Mouse (Mus musculus) lung, embryonic 15.5 days (tissue): ENCODE results near the gene Vmn2r86. TPM values are rescaled to one million over a fixed set of nuclear protein-coding genes. Genes with fewer than 3 reads are reported as not detected.
"Not testable (repeated sequence)": the region's sequence is repeated elsewhere in the genome, so short reads cannot be mapped to it uniquely, and the experiment has no call there.

ENCODE experiments used
- ATAC-seq: fragments of 200-750 bp; cut with Nextera tagmentation; 2 replicates; pipeline ENCODE4 v1.8.0; 2017; ENCODE audit warnings: moderate number of reproducible peaks, borderline replicate concordance; ENCODE audit not compliant: low FRiP score, low TSS enrichment; ENCODE audit errors: extremely low read depth
- H3K27ac ChIP-seq: fragments of 300-500 bp; sonication (generic); 2 replicates; pipeline ENCODE4 v1.5.1; 2015; ENCODE audit warnings: moderate library complexity, mild to moderate bottlenecking, inconsistent platforms
- H3K27me3 ChIP-seq: fragments of 300-500 bp; sonication (generic); 2 replicates; pipeline ENCODE4 v1.6.1; 2015; ENCODE audit warnings: inconsistent platforms
- H3K36me3 ChIP-seq: fragments of 300-500 bp; sonication (generic); 2 replicates; pipeline ENCODE4 v1.6.1; 2015; ENCODE audit warnings: inconsistent platforms
- H3K4me1 ChIP-seq: fragments of 300-500 bp; sonication (generic); 2 replicates; pipeline ENCODE4 v1.6.1; 2015; ENCODE audit warnings: inconsistent platforms
- H3K4me2 ChIP-seq: fragments of 300-500 bp; sonication (generic); 2 replicates; pipeline ENCODE4 v1.6.1; 2015; ENCODE audit warnings: inconsistent platforms, mild to moderate bottlenecking, moderate library complexity
- H3K4me3 ChIP-seq: fragments of 300-500 bp; sonication (generic); 2 replicates; pipeline ENCODE4 v1.5.1; 2015; ENCODE audit warnings: mild to moderate bottlenecking, inconsistent platforms
- H3K9ac ChIP-seq: fragments of 300-500 bp; sonication (generic); 2 replicates; pipeline ENCODE4 v1.6.1; 2015; ENCODE audit warnings: inconsistent platforms
- H3K9me3 ChIP-seq: fragments of 300-500 bp; sonication (generic); 2 replicates; pipeline ENCODE4 v1.6.1; 2016; ENCODE audit warnings: inconsistent platforms
- WGBS: fragments of 180-500 bp; shearing (Covaris S2); methylation state at CpG from one replicate; pipeline ENCODE4 v1.1.7; 2015; 5-methylcytosine and 5-hydroxymethylcytosine counted together
- polyA plus RNA-seq: library from polyadenylated mRNA; unstranded; fragments of >200 nt; fragmentation: Nextera tagmentation; extraction: Ambion mirVana; gene quantifications from 2 replicates; pipeline ENCODE4 v1.2.1, GENCODE M21; 2015

Vmn2r86 gene
- polyA plus RNA-seq: not detected in 2 replicates

DNA sequence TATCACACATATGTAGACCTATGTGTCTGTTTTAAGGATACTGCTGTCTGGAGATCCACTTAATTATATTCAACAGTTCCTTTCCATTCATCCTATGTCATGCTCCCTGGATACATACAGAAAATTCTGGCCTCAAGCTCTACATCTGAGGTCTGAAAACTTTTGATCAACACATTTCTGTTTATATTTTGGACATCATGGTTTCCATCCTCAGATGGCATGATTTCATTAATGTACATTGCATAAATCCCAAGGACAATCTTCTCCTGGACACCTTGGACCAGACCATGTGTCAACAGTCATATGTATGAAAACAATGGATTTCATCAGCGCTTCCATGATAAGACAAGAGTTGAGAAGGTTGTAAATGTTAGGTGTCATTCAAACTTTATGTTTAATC is at the start of gene Vmn2r86:
Gene Vmn2r86 (minus strand): TSS at position 101 of the 400 bp plus-strand sequence.
- H3K27me3 ChIP-seq, H3K9ac ChIP-seq, H3K4me3 ChIP-seq, H3K4me2 ChIP-seq, H3K4me1 ChIP-seq, H3K27ac ChIP-seq, H3K36me3 ChIP-seq, H3K9me3 ChIP-seq, ATAC-seq: not testable (repeated sequence)
- 76% methylated on average over 1 of the region's 1 CpGs for WGBS

DNA sequence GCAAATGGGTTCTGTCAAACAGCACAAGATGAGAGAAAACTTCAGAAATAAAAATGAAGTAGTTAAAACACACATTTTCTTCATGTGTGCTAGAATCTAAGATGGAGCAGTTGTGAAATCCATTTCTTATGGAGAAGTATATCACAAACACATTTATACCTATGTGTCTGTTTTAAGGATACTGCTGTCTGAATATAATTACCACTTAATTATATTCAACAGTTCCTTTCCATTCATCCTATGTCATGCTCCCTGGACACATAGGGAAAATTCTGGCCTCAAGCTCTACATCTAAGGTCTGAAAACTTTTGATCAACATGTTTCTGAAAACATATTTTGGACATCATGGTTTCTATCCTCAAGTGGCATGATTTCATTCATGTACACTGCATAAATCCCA is 41.4 kb upstream of the Vmn2r86 start, which contains the start of gene Vmn2r87:
Gene Vmn2r87 (minus strand): TSS at position 101 of the 400 bp plus-strand sequence.
- ATAC-seq: no peak
- H3K9me3 ChIP-seq: no peaks in the 10 kb centered on the region
- H3K27me3 ChIP-seq: no peaks in the 10 kb centered on the region
- H3K4me1 ChIP-seq: no peaks in the 10 kb centered on the region
- no peak within 1 kb of the TSS for H3K4me3 ChIP-seq
- no peak within 1 kb of the TSS for H3K9ac ChIP-seq
- H3K36me3 ChIP-seq: no peaks in the 10 kb centered on the region
- no peak within 1 kb of the TSS for H3K27ac ChIP-seq
- H3K4me2 ChIP-seq: no peak within 1 kb of the TSS

DNA sequence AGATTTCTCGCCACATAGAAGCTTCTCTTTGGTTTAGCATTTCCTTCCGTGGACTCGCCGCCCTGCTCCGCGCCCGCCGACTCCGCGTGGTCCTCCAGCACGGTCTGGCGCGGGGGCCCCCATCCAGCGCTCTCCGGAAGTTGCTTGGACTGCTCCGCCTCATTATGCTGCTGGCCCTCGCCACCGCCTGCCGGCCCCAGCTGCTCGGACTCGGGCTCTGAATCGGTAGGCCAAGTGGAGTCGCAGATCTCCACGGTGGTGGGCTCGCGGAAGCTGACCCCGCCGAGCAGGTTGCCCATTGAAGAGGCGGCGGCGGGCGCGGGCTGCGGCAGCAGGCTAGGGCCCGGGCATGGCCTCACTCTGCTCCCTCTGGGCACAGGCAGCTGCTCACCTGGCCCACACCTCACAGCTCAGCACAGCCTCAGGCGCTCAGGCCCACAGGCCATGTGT is 14.5 kb upstream of the Vmn2r86 start:
- H3K4me3 ChIP-seq: peak overlapping the region; percentile 41
- no peaks in the 10 kb centered on the region for H3K4me1 ChIP-seq
- H3K9ac ChIP-seq: peak overlapping the region; percentile 56
- ATAC-seq: peak; percentile 98
- H3K36me3 ChIP-seq: no peaks in the 10 kb centered on the region
- no peaks in the 10 kb centered on the region for H3K27me3 ChIP-seq
- no peak overlapping the region for H3K27ac ChIP-seq
- WGBS: 4% methylated on average over 36 of the region's 36 CpGs
- peak overlapping the region; percentile 89 for H3K4me2 ChIP-seq
- no peaks in the 10 kb centered on the region for H3K9me3 ChIP-seq

DNA sequence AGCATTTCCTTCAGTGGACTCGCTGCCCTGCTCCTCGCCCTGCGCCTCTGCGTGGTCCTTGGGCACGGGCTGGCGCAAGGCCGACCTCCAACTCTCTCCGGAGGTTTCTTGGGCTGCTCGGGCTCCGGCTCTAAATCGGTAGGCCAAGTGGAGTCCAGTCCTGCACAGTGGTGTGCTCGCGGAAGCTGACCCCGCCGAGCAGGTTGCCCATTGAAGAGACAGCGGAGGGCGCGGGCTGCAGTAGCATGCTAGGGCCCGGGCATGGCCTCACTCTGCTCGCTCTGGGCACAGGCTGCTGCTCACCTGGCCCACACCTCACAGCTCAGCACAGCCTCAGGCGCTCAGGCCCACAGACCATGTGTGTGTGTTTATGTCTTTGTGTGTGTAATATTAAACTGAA is 11.1 kb downstream of the Vmn2r86 start:
- H3K4me2 ChIP-seq: no peak overlapping the region
- no peaks in the 10 kb centered on the region for H3K9me3 ChIP-seq
- no peaks in the 10 kb centered on the region for H3K36me3 ChIP-seq
- no peak for ATAC-seq
- no peak overlapping the region for H3K9ac ChIP-seq
- H3K27me3 ChIP-seq: no peaks in the 10 kb centered on the region
- no peak overlapping the region for H3K27ac ChIP-seq
- H3K4me3 ChIP-seq: no peak overlapping the region
- no peaks in the 10 kb centered on the region for H3K4me1 ChIP-seq
- WGBS: 85% methylated on average over 21 of the region's 21 CpGs

DNA sequence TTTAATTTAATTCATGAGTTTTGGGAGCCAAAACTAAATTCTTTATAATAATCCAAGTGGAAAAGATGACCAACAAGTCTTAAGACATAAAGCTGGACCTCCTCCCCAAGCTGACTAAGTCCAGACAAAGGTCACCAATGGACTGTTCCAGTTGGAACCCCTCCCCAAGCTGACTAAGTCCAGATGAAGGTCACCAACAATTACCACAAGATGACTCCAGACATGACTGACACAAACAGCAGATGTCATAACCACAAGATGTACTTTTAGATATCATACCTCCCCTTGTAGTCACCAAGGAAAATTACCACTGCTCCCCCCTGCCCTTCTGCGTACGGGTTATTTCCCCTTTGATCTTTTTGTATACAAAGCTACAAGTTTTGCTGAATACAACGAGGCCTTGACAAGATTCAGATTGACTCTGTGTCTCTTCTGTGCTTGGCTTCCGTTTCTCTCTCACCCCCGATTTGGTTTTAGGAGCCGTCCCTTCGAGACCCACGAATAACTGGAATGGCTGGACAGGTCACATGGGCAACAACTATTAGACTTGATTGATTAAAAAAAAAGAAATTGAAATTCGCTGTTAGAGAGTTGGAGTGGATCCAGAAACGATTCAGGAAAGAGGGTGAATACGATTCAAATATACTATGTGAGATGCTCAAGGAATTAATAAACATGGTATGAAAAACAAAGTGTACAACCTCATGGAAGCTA is 21.5 kb downstream of the Vmn2r86 start:
- not testable (repeated sequence) for ATAC-seq, H3K9me3 ChIP-seq, H3K27ac ChIP-seq, H3K36me3 ChIP-seq, H3K4me2 ChIP-seq, H3K27me3 ChIP-seq, H3K4me3 ChIP-seq, H3K4me1 ChIP-seq, H3K9ac ChIP-seq
- WGBS: 77% methylated on average over 11 of the region's 11 CpGs

DNA sequence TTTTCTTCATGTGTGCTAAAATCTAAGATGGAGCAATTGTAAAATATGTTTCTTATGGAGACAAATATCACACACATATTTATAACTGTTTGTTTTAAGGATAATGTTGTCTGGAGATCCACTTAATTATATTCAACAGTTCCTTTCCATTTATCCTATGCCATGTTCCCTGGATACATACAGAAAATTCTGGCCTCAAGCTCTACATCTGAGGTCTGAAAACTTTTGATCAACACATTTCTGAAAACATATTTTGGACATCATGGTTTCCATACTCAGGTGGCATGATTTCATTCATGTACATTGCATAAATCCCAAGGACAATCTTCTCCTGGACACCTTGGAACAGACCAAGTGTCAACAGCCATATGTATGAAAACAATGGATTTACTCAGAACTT is 26.2 kb downstream of the Vmn2r86 start, which contains the start of gene Vmn2r85:
Gene Vmn2r85 (minus strand): TSS at position 101 of the 400 bp plus-strand sequence.
- not testable (repeated sequence) for H3K9ac ChIP-seq, H3K4me3 ChIP-seq, H3K9me3 ChIP-seq, ATAC-seq, H3K4me2 ChIP-seq, H3K27me3 ChIP-seq, H3K4me1 ChIP-seq, H3K27ac ChIP-seq, H3K36me3 ChIP-seq

DNA sequence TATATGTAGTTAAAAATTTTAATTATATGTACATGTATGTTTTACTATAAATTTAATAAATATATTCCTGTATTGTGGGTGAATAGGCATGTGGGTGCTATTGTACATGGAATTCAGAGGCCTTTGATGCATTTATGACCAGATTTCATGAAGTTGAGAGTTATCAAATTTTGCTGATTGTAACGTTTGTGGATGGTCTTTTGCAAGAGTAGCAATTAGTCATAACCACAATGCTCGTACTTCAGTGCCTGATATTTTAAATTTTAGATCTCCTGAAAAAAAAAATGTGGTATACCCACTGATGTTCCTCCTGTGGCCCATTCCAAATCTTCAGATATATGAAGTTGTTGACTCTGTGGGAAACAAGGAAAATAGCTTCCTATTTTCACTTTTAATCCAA is 33.5 kb downstream of the Vmn2r86 start:
- H3K9ac ChIP-seq, H3K36me3 ChIP-seq, H3K4me2 ChIP-seq, H3K4me1 ChIP-seq, H3K9me3 ChIP-seq, H3K27ac ChIP-seq, ATAC-seq, H3K4me3 ChIP-seq, H3K27me3 ChIP-seq: not testable (repeated sequence)
- WGBS: 63% methylated on average over 2 of the region's 2 CpGs

DNA sequence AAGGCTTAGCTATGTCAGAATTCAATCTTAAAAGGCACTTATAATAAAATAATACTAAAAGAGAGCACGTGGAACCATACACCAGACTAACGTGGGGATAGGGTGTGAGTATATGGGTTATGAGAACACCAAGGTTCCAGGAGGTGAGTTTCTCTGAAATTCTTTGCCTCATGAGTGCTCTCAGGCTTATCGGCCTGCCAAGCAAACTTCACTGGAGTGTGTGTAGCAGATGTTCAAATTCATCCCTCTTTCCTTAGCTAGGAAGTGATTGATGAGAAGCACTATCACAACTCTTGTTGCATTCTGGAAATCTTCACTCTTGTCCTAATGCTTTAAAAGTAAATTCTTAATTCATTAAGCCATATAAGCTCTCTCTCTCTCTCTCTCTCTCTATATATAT is 35.4 kb downstream of the Vmn2r86 start:
- Histone ChIP-seq H3K9me3 (no peaks in the 10 kb centered on the region), H3K36me3 (no peaks in the 10 kb centered on the region), H3K27ac (no peak overlapping the region), H3K27me3 (no peaks in the 10 kb centered on the region), H3K9ac (no peak overlapping the region), H3K4me3 (no peak overlapping the region), H3K4me1 (no peaks in the 10 kb centered on the region), H3K4me2 (no peak overlapping the region)
- ATAC-seq: no peak
- WGBS: 73% methylated on average over 3 of the region's 3 CpGs

DNA sequence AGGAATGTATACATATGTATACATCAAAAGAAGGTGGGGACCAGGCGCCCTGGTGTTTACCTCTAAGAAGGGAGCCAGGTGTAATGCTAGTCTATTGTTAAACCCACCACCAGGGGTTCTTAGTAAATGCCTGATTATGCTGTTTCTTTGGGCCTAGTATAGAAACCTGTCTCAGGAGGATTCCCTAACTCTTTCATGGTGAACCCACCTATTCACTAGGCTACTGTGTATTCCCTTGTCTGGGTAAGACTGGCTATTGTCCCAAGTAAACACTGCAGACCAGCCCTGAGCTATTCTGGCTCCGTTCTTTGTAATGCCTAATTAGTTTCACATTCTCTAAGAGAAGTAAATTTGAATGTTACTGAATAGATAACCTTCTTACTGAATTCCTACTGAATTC is 35.9 kb downstream of the Vmn2r86 start:
- not testable (repeated sequence) for H3K9ac ChIP-seq, H3K4me1 ChIP-seq, H3K4me3 ChIP-seq, H3K9me3 ChIP-seq, H3K27ac ChIP-seq, H3K4me2 ChIP-seq, H3K36me3 ChIP-seq, H3K27me3 ChIP-seq, ATAC-seq
- 57% methylated on average over 2 of the region's 2 CpGs for WGBS

DNA sequence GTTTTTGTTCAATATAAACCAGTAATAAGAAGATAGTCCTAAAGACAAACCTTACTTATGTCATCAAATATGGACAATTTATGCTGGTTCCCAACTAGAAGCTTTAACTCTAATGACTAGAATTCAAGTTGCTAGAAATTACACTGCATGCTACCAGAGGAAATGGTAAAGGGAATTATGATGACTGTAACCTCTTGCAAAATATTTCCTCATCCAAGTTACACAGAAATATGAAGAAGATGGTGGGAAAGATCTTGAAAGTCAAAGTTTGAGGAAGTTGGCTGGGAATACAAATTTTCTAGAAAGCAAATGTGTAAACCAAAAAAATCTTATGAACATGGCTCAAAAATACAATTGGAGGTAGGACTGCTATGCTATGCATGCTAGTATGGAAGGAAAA is 39.5 kb downstream of the Vmn2r86 start:
- not testable (repeated sequence) for H3K4me3 ChIP-seq, H3K9me3 ChIP-seq, H3K27ac ChIP-seq, H3K4me2 ChIP-seq, ATAC-seq, H3K4me1 ChIP-seq, H3K9ac ChIP-seq, H3K27me3 ChIP-seq, H3K36me3 ChIP-seq

DNA sequence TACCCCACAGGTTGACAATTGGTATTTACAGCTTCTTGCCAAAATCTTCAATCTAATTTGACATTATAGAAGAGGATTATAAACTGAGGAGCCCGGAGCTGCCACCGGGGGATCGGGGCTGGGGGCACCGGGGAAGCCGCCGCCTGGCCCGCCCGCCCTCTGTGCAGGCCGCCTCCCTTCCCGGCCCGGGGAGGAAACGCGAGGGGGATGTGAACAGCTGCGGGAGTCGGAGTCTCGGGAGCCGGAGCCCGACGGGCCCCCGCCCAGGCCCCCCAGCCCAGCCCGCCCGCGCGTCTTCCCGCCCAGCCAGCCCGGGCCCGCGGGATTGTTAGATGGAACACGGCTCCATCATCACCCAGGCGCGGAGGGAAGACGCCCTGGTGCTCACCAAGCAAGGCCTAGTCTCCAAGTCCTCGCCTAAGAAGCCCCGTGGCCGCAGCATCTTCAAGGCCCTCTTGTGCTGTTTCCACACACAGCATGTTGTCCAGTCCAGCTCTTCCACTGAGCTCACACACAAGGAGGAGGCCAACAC is 43.6 kb downstream of the Vmn2r86 start:
- H3K36me3 ChIP-seq, H3K9ac ChIP-seq, H3K4me3 ChIP-seq, H3K27me3 ChIP-seq, H3K4me2 ChIP-seq, H3K27ac ChIP-seq, H3K4me1 ChIP-seq, H3K9me3 ChIP-seq: not testable (repeated sequence)
- WGBS: 57% methylated on average over 28 of the region's 35 CpGs
- peak; percentile 49; the same call in 1 of the 2 replicates for ATAC-seq

DNA sequence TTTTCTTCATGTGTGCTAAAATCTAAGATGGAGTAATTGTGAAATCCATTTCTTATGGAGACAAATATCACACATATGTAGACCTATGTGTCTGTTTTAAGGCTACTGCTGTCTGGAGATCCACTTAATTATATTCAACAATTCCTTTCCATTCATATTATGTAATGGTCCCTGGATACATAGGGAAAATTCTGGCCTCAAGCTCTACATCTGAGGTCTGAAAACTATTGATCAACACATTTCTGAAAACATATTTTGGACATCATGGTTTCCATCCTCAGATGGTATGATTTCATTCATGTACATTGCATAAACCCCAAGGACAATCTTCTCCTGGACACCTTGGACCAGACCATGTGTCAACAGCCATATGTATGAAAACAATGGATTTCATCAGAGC is 61.6 kb downstream of the Vmn2r86 start, which contains the start of gene Vmn2r84:
Gene Vmn2r84 (minus strand): TSS at position 101 of the 400 bp plus-strand sequence.
- no peaks in the 10 kb centered on the region for H3K9me3 ChIP-seq
- no peak for ATAC-seq
- H3K9ac ChIP-seq: no peak within 1 kb of the TSS

More for the DNA sequence above, 61.6 kb downstream of the Vmn2r86 start, which contains the start of gene Vmn2r84:
- H3K4me2 ChIP-seq: no peak within 1 kb of the TSS
- no peaks in the 10 kb centered on the region for H3K4me1 ChIP-seq
- no peak within 1 kb of the TSS for H3K4me3 ChIP-seq
- no peaks in the 10 kb centered on the region for H3K36me3 ChIP-seq
- no peaks in the 10 kb centered on the region for H3K27me3 ChIP-seq
- no peak within 1 kb of the TSS for H3K27ac ChIP-seq
